Mouse (Mus musculus) retina, adult 2 months (tissue): ENCODE measurements around the gene Slc30a9.

Source experiments
- DNase-seq: peaks from one replicate; pipeline ENCODE4 v3.0.0-alpha.2; 2012; ENCODE audit warnings: low read depth, low spot score

Slc30a9 gene

DNA sequence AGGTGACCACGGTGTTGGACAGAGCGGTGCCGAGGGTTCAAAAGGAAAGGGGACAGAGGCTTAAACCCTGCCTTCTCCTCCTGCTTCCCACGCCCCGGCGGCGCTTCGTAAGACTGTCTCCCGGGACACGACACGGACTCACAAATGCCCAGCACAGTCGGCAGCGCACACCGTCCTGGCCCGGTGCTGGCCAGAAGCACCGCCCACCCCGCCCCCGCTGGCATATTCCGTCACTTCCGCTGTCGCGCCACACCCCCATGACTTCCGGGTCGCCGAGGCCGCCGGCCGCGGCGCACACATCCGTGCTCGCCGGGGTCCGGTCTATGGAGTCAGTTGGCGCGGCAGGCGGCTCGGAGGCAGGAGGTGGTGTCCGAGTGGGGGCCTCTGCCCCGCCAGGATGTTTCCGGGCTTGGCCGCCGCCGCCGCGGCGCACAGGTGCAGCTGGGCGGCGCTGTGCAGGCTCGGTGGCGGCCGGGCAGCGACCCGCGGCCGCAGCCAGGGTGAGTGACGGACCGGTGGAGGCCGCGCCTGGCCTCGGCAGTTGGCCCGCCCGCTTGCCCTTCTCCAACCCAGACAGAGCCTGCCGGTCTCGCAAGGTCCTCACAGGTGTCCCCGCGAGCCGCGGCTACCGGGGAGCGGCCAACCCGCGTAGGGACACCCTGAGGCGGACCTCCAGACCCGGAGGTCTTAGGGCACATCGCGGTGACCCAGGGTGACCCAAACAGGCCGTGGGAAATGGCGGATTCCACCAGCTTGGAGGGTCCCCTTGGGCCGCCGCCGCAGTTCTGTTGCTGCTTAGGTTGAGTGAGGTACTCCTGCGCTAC is at the start of gene Slc30a9:
Gene Slc30a9, plus strand, starts transcription at position 258 of the 824 bp plus-strand sequence.
- peak; percentile 78 for DNase-seq

- no peak for DNase-seq
Observed at GRCm38 (mm10) chr5:67258473-67258872, 48.3 kb upstream of the Slc30a9 start.

GRCm38 (mm10) chr5:67260159-67260530 is 46.6 kb upstream of the Slc30a9 start:
- no peak for DNase-seq

GRCm38 (mm10) chr5:67260531-67261371 is 46.0 kb upstream of the Slc30a9 start, which contains the start of gene Tmem33:
Tmem33 (plus strand) TSS chr5:67260565.
- peak; percentile 80 for DNase-seq

DNA sequence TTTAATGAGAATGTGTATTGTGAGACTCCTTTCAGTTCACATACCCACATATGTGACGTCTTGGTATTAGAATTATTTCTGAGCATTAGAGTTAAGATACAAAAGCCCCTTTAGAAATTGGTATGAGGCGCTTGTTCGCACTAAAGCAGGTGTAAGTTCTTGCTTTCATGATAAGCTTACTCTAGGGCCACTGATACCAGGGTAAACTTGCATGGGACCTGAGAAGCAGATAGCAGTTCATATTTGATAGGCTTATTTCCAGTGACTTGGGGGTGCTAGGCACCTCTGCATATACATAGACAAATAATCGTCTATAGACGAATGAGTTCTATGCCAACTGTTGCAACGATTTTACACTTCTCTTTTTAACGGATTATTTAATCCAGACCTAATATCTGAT is 43.8 kb upstream of the Slc30a9 start:
- no peak for DNase-seq

DNA sequence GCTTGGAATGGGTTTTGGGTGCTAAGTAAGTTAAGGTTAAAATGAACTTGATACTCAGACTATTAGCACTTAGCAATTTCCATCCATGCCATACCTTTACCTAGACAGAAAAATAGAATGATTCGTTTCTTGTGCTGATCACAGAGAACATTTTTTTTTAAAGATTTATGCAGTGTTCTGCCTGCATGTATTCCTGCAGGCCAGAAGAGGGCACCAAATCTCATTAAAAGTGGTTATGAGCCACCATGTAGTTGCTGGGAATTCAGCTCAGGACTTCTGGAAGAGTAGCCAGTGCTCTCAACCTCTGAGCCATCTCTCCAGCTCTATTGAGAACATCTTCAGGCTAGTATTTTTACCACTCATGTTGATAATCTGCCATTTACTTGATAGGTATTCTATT is 40.6 kb upstream of the Slc30a9 start:
- no peak for DNase-seq

- DNase-seq, result no peak
Observed at GRCm38 (mm10) chr5:67269309-67269708, 37.4 kb upstream of the Slc30a9 start.

DNA sequence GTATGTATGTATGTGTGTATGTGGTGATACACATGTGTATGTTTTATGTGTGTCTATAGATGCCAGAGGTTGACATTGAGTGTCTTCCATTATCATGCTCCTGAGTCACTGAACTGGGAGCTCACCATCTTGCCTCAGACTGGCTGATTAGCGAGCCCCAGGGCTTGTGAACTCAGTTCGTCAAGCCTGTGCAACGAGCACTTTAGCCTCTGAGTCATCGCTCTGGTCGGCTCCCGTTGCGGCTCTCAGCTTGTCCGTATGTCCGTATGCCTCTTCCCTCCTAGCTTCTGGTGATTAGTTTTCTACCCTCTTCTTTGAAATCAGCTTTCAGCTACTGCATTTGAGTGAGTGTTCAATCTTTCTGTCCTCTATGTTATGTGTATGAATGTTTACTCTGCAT is 27.3 kb upstream of the Slc30a9 start:
- DNase-seq, result no peak

DNA sequence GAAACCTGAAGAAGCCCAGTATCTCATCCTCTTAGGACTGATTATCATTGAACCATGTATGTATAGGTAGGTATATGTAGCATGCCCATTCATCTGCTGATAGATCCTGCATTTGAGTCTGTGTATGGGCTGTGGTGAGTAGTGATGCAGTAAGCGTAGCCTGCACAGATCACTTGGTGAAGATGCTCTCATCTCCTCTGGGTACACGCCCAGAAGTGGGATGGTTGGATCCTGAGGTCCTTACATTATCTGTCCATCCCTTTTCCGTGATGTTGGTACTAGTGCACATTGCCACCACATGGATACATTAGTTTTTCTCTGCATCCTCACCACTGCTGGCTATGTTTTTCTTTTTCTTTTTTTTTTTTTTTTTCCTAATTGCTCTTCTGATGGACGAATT is 26.9 kb upstream of the Slc30a9 start:
- DNase-seq, result no peak

- DNase-seq, result no peak
Observed at GRCm38 (mm10) chr5:67280400-67280799, 26.4 kb upstream of the Slc30a9 start.

GRCm38 (mm10) chr5:67295029-67295428 is 11.7 kb upstream of the Slc30a9 start:
- DNase-seq, result no peak

DNA sequence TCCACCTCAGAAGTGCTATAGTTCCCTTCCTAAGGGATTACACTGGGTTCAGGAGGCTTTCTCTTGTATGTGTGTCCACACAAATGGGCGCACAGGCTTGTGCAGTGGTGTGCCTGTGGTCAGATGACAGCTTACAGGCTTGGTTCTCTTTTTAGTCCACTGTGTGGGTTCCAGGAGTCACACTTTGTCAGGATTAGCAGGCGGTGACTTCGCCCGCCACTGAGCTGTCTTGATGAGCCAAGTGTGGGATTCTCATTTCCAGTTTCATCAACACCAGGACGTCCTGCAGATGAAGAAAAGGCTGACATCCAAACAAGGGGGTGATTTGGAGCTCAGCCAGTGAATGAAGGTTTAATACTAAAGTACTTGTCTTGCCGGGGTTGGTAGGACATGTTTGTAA is 11.1 kb upstream of the Slc30a9 start:
- DNase-seq, result no peak

- DNase-seq, result no peak
Observed at GRCm38 (mm10) chr5:67296171-67296570, 10.6 kb upstream of the Slc30a9 start.

DNA sequence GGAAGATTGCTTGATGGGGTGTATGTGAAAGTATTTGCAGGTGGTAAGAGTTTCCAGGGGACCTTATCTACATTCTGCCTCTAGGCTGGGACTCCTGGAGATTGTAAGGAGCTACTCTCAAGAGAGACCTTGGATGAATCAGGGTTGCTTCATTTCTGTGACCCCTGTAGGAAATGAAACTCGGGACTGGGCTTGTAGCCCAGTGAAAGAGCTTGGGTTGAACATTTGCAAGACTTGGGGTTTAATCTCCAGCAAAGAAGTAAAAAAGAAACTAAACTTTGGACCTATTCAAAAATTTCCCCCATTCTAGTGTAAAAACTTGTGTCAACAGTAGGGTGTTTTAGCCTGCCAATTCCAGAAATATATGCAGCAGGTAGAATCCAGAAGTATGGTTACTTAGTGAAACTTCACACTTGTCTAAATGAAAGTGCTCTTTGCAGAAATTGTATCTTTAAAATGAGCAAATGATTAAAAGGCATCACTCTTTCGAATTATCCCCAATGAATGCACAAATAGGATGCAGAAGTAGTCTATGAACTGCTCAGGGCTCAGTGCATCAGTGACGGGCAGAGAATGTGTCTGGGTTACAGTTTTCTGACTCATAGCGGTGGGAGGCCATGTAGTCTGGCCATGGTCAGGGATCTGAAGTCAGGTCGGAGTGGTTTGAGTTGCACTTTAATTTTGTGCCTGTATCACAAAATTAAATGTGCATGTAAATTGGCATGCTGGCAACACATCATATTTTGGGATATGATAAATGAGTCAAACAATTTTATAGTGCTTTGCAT is 9.5 kb upstream of the Slc30a9 start:
- no peak for DNase-seq

DNA sequence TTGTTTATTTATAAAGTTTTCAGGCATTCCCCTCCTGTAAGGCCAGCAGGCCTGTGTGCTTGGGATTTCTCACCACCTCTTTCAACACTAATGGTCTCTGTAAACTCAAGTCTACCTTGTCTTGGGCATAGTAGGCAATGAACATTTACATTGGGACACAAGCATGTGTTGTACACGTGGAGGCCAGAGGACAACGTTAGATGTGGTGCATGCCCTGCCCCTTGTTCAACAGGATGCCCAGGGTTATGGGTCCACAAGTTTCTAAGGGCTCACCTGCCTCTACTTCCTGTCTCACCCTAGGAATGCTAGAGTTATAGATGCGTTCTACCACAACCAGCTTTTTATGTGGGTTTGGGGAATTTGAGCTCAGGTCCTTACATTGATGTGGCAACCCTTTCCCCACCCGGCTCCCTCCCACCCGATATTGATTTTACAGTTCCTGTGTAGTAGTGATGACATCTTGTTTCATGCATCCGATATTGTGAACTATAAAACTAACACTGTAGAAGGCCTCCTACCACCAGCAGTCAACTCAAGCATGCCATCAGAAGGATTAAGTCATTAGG is 6.8 kb upstream of the Slc30a9 start:
- no peak for DNase-seq

- no peak for DNase-seq
Observed at GRCm38 (mm10) chr5:67300926-67301597, 5.7 kb upstream of the Slc30a9 start.

DNA sequence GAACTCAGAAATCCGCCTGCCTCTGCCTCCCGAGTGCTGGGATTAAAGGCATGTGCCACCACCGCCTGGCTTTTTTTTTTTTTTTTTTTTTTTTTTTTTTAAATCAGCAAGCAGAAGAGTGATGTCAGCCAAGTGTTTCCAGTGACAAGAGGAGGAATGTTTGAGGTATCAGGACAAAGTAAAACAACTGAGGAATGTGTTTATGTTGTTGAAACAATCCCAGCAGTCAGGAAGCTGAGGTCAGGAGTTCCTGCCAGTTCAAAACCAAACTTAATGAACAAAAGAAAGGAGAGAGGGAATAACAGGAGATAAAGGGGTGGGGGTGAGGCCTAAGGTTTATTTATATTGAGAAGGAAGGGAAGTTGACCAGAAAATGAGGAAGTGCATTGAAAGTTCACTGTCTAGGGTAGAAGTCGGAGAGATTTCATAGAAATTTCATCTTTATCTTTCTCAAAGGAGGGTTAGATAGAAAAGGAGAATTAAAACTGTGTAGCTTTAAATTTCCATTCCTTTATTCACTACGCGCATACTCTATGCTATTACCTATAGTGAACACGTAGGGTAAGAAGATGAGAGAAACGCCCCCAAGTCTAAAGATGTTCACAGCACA is 4.9 kb upstream of the Slc30a9 start:
- DNase-seq, result no peak

DNA sequence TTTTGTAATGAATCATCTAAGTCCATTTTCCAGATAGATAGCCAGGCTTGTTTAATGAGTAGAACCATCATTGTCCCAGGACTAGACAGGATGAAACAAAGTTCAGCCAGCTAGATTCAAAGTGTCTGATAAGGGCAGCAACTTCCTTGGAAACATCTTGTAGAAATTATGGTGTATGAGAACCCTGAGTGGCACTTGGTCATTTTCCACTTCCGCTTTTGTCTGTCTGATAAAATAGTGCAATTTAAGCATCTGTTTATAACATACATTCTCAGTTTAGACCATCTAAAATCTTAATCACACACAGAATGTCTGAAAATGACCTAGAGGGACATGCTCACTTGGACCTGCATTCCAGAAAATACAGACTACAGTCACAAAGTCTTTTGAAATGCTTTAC is 2.9 kb upstream of the Slc30a9 start:
- no peak for DNase-seq

DNA sequence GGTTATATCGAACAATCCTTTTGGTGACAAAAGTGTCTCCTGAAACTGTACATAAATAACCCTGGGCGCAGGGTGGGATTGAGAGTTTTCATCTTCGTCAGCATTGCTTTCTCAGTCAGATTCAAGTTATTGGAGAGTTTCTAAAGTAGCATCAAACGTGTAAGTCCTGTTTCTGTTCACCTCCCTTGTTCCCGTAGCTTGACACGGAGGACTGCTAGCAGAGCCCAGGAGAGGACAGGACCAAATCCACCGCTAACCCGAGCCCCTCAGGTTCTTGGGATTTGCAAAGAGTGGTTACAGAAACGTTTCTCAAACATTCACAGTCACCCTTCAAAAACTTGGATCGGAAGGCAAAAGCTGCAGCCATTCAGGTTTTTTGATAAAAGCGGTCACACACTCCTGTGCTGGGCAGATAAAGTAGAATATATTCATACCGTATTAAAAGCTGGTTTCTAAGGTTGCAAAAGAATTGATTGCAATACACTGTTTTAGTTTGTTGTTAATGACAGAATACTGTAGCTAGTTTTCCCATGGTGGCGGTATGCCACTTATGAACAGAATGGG is 986 bp downstream of the Slc30a9 start:
- no peak for DNase-seq

- no peak for DNase-seq
Observed at GRCm38 (mm10) chr5:67311811-67312521, 5.2 kb downstream of the Slc30a9 start.
